Mouse (Mus musculus) E14TG2a.4 (cell line): ENCODE results near the gene Pycard.

Experiments
- CTCF ChIP-seq: conservative IDR thresholded peaks from 2 replicates; pipeline ENCODE4 v1.5.1; 2014; ENCODE audit warnings: low read length
- NANOG ChIP-seq: IDR thresholded peaks from 2 replicates; pipeline ENCODE4 v1.6.1; 2014; ENCODE audit warnings: borderline replicate concordance, low read length, mixed read lengths
- POU5F1 ChIP-seq: IDR thresholded peaks from 2 replicates; pipeline ENCODE4 v1.6.1; 2014; ENCODE audit warnings: low read length, borderline replicate concordance

GRCm38 (mm10) chr7:128019187-128019586 is 25.5 kb upstream of the Pycard start:
- TF ChIP-seq CTCF, result no peak
- no peak for TF ChIP-seq POU5F1
- TF ChIP-seq NANOG, result no peak
